Mouse (Mus musculus) MEL (cell line): ENCODE measurements around the gene Gm43517.

Experiments
- CHD2 ChIP-seq: IDR thresholded peaks from 2 replicates; pipeline ENCODE4 v1.6.1; 2011; ENCODE audit warnings: low read length, improper control_type of control experiment
- CTCF ChIP-seq, 3 experiments: IDR thresholded peaks in 2 of 3; conservative IDR thresholded peaks in 1 of 3; 2 replicates each; pipeline ENCODE4 v1.5.1; 2011 to 2012; ENCODE audit warnings: low read length in 3 of 3, low read depth in 2 of 3, mild to moderate bottlenecking in 2 of 3, improper control_type of control experiment in 1 of 3, inconsistent platforms in 1 of 3, mixed read lengths in 1 of 3, moderate library complexity in 1 of 3; ENCODE audit not compliant: control insufficient read depth in 1 of 3, insufficient read depth in 1 of 3, poor library complexity in 1 of 3, severe bottlenecking in 1 of 3
- E2F4 ChIP-seq: IDR thresholded peaks from 2 replicates; pipeline ENCODE4 v1.6.1; 2011; ENCODE audit warnings: low read depth, low read length, improper control_type of control experiment, borderline replicate concordance
- EP300 ChIP-seq, 2 experiments: IDR thresholded peaks; 2 replicates each; pipeline ENCODE4 v1.6.1; 2011; ENCODE audit warnings: improper control_type of control experiment in 2 of 2, low read length in 2 of 2, low read depth in 1 of 2, mild to moderate bottlenecking in 1 of 2
- HCFC1 ChIP-seq: IDR thresholded peaks from 2 replicates; pipeline ENCODE4 v1.6.1; 2012; ENCODE audit warnings: low read depth, mild to moderate bottlenecking, inconsistent platforms, low read length, improper control_type of control experiment, moderate library complexity
- MAX ChIP-seq: IDR thresholded peaks from 2 replicates; pipeline ENCODE4 v1.6.1; 2011; ENCODE audit warnings: low read length, improper control_type of control experiment
- POLR2A ChIP-seq, 2 experiments: IDR thresholded peaks; 2 replicates each; pipeline ENCODE4 v1.6.1; 2011 to 2012; ENCODE audit warnings: low read length in 2 of 2, mild to moderate bottlenecking in 2 of 2, control low read depth in 1 of 2, improper control_type of control experiment in 1 of 2, low read depth in 1 of 2, moderate library complexity in 1 of 2; ENCODE audit not compliant: control insufficient read depth in 1 of 2, insufficient read depth in 1 of 2, poor library complexity in 1 of 2
- RCOR1 ChIP-seq: IDR thresholded peaks from 2 replicates; pipeline ENCODE4 v1.6.1; 2012; ENCODE audit warnings: low read depth, mild to moderate bottlenecking, inconsistent platforms, low read length, improper control_type of control experiment
- TAL1 ChIP-seq: IDR thresholded peaks from 2 replicates; pipeline ENCODE4 v1.6.1; 2012; ENCODE audit warnings: mild to moderate bottlenecking, inconsistent platforms, low read length, moderate library complexity, mixed read lengths
- TBP ChIP-seq: IDR thresholded peaks from 2 replicates; pipeline ENCODE4 v1.8.0; 2011; ENCODE audit warnings: low read depth, low read length, improper control_type of control experiment
- ZKSCAN1 ChIP-seq: IDR thresholded peaks from 2 replicates; pipeline ENCODE4 v1.6.1; 2012; ENCODE audit warnings: low read depth, mild to moderate bottlenecking, inconsistent platforms, low read length, improper control_type of control experiment, moderate library complexity
- ZNF384 ChIP-seq: IDR thresholded peaks from 2 replicates; pipeline ENCODE4 v1.6.1; 2012; ENCODE audit warnings: low read depth, mild to moderate bottlenecking, inconsistent platforms, low read length, improper control_type of control experiment

GRCm38 (mm10) chr12:49381721-49382365, 3.1 kb upstream of the Gm43517 start:
- TF ChIP-seq TAL1 (no peak), POLR2A (IDR thresholded peaks at IDR 0.05; ENCODE audit: control insufficient read depth in 1 of 2, insufficient read depth in 1 of 2, low read depth in 1 of 2, low read length in 2 of 2, poor library complexity in 1 of 2) (no peak), MAX (no peak), ZNF384 (no peak), CHD2 (no peak), RCOR1 (no peak), CTCF (IDR thresholded peaks at IDR 0.05 in 2 of 3, conservative IDR thresholded peaks at IDR 0.05 in 1 of 3; ENCODE audit: control insufficient read depth in 1 of 3, insufficient read depth in 1 of 3, low read depth in 2 of 3, low read length in 3 of 3, poor library complexity in 1 of 3, severe bottlenecking in 1 of 3) (no peak), ZKSCAN1 (no peak), E2F4 (no peak), HCFC1 (no peak), TBP (no peak), EP300 (IDR thresholded peaks at IDR 0.05; ENCODE audit: low read depth in 1 of 2, low read length in 2 of 2) (no peak)
